Comparison of ENCODE assay signal across 13 mouse cellular contexts in genomic region chr12:77823381-77824030, GRCm38 (mm10).
DNase-seq lines count a peak whose midpoint lies in the region; ATAC-seq lines count a peak whose summit lies in the region.
"Had no signal": no experiment of that assay in that cellular context is flagged by ENCODE, and none has a peak within 500 bp of the region (broad histone marks: within the 10 kb centered on the region; RNA-seq: fewer than 3 reads in every experiment).

No protein-coding gene starts in this region.

- no peak overlapping the region for H3K4me3 ChIP-seq in heart, embryonic 11.5 days (ENCODE audit: low read depth, low read length)
- no peak overlapping the region for H3K4me3 ChIP-seq in lung, embryonic 16.5 days (ENCODE audit: low read length)
- no peak overlapping the region for H3K4me3 ChIP-seq in intestine, embryonic 15.5 days (replicated peaks)
- H3K4me3 ChIP-seq: hindbrain, embryonic 10.5 days; limb, embryonic 12.5 days; lung, embryonic 15.5 days; midbrain, embryonic 15.5 days had no signal

- H3K9me3 ChIP-seq in heart, embryonic 11.5 days (replicated peaks; ENCODE audit: control insufficient read depth, low read length), result no peaks in the 10 kb centered on the region
- no peaks in the 10 kb centered on the region for H3K9me3 ChIP-seq in lung, embryonic 16.5 days (ENCODE audit: control insufficient read depth, low read length)
- H3K9me3 ChIP-seq in intestine, embryonic 15.5 days, result no peaks in the 10 kb centered on the region
- H3K9me3 ChIP-seq: lung, embryonic 15.5 days; midbrain, embryonic 15.5 days had no signal

- no peaks in the 10 kb centered on the region for H3K27me3 ChIP-seq in heart, embryonic 11.5 days (ENCODE audit: control insufficient read depth, insufficient read depth, low read length)
- no peaks in the 10 kb centered on the region for H3K27me3 ChIP-seq in lung, embryonic 16.5 days (ENCODE audit: control insufficient read depth, insufficient read depth, low read depth, low read length)
- no peaks in the 10 kb centered on the region for H3K27me3 ChIP-seq in intestine, embryonic 15.5 days (replicated peaks)
- H3K27me3 ChIP-seq: limb, embryonic 12.5 days; lung, embryonic 15.5 days; midbrain, embryonic 15.5 days had no signal

- intact Hi-C loops in heart, postnatal 14 days (cut with DNase I), result no loop called here

- no peaks in the 10 kb centered on the region for H3K4me1 ChIP-seq in heart, embryonic 11.5 days (ENCODE audit: control insufficient read depth, insufficient read depth, low read length)
- no peaks in the 10 kb centered on the region; the same call in 1 of the 2 replicates for H3K4me1 ChIP-seq in lung, embryonic 16.5 days (replicated peaks; ENCODE audit: control insufficient read depth, insufficient read depth, low read length)
- H3K4me1 ChIP-seq in intestine, embryonic 15.5 days (replicated peaks), result no peaks in the 10 kb centered on the region
- H3K4me1 ChIP-seq: hindbrain, embryonic 10.5 days; limb, embryonic 12.5 days; lung, embryonic 15.5 days; midbrain, embryonic 15.5 days had no signal

- H3K36me3 ChIP-seq in heart, embryonic 11.5 days (ENCODE audit: control insufficient read depth, insufficient read depth, low read length), result no peaks in the 10 kb centered on the region
- no peaks in the 10 kb centered on the region for H3K36me3 ChIP-seq in lung, embryonic 16.5 days (ENCODE audit: control insufficient read depth, insufficient read depth, low read length)
- no peaks in the 10 kb centered on the region for H3K36me3 ChIP-seq in intestine, embryonic 15.5 days
- H3K36me3 ChIP-seq: hindbrain, embryonic 10.5 days; limb, embryonic 12.5 days; lung, embryonic 15.5 days; midbrain, embryonic 15.5 days had no signal

- no peak for ATAC-seq in heart, embryonic 11.5 days (replicated peaks; ENCODE audit: insufficient number of reproducible peaks, low FRiP score, low TSS enrichment)
- ATAC-seq in lung, embryonic 16.5 days (ENCODE audit: low read depth), result peak; percentile 43; the same call in 1 of the 2 replicates
- no peak for ATAC-seq in intestine, embryonic 15.5 days
- ATAC-seq: midbrain, embryonic 15.5 days had no signal

- H3K4me2 ChIP-seq in heart, embryonic 11.5 days, result no peak overlapping the region
- H3K4me2 ChIP-seq in lung, embryonic 16.5 days (ENCODE audit: low read depth, low read length), result no peak overlapping the region
- H3K4me2 ChIP-seq in intestine, embryonic 15.5 days (replicated peaks), result no peak overlapping the region
- H3K4me2 ChIP-seq: limb, embryonic 12.5 days; lung, embryonic 15.5 days; midbrain, embryonic 15.5 days had no signal

- no peak overlapping the region for H3K27ac ChIP-seq in heart, embryonic 11.5 days (ENCODE audit: low read depth, low read length)
- no peak overlapping the region for H3K27ac ChIP-seq in lung, embryonic 16.5 days (ENCODE audit: low read length)
- H3K27ac ChIP-seq in intestine, embryonic 15.5 days, result no peak overlapping the region
- H3K27ac ChIP-seq: hindbrain, embryonic 10.5 days; limb, embryonic 12.5 days; lung, embryonic 15.5 days; midbrain, embryonic 15.5 days had no signal

- H3K9ac ChIP-seq in heart, embryonic 11.5 days (ENCODE audit: low read depth, low read length), result no peak overlapping the region
- H3K9ac ChIP-seq in lung, embryonic 16.5 days (ENCODE audit: low read length), result no peak overlapping the region
- H3K9ac ChIP-seq in intestine, embryonic 15.5 days, result no peak overlapping the region
- H3K9ac ChIP-seq: limb, embryonic 12.5 days; lung, embryonic 15.5 days; midbrain, embryonic 15.5 days had no signal

- 31% methylated on average over 3 of the region's 3 CpGs for WGBS in heart, embryonic 11.5 days (ENCODE audit: insufficient replicate concordance)
- WGBS in lung, embryonic 16.5 days, result 13% methylated on average over 3 of the region's 3 CpGs
- 25% methylated on average over 3 of the region's 3 CpGs for WGBS in intestine, embryonic 15.5 days

- DNase-seq in heart, adult 11 months, result peak; percentile 96
- peak; percentile 22 for DNase-seq in Muller cell, postnatal 12 days (ENCODE audit: inconsistent ontology term)
- peak; percentile 10 to 12 for DNase-seq in heart, postnatal 14 days
- no peak for DNase-seq in urinary bladder, postnatal 4 days (ENCODE audit: low spot score in 2 of 2)
- no peak for DNase-seq in right cerebral cortex, adult 18-20 months
- DNase-seq: cerebellum, adult 9-10 months had no signal

Comparison
In these comparisons a context has a peak if more than half of its experiments do, and no peak if none do; other contexts are left out.
1. DNase-seq: peak in heart, adult 11 months (single experiment), Muller cell, postnatal 12 days (single experiment) and heart, postnatal 14 days (2 of 2); none in urinary bladder, postnatal 4 days (0 of 2) and right cerebral cortex, adult 18-20 months (single experiment).